Mouse (Mus musculus) embryonic fibroblast, embryonic 13.5 days (primary cell): ENCODE results near the gene Tecr. TPM values are rescaled to one million over a fixed set of nuclear protein-coding genes. Genes with fewer than 3 reads are reported as not detected.

Experiments used
- H3K27ac ChIP-seq: 2 replicates; pipeline ENCODE4 v1.5.1; 2012; ENCODE audit warnings: low read length, control low read depth, inconsistent platforms; ENCODE audit not compliant: insufficient read depth
- H3K4me1 ChIP-seq: 2 replicates; pipeline ENCODE4 v1.6.1; 2011; ENCODE audit warnings: low read length; ENCODE audit not compliant: control insufficient read depth, insufficient read depth
- H3K4me3 ChIP-seq: 2 replicates; pipeline ENCODE4 v1.5.1; 2011; ENCODE audit warnings: mild to moderate bottlenecking, control low read depth, low read length; ENCODE audit not compliant: insufficient read depth
- CTCF ChIP-seq: IDR thresholded peaks from 2 replicates; pipeline ENCODE4 v1.5.1; 2011; ENCODE audit warnings: mild to moderate bottlenecking, control low read depth, low read length, moderate library complexity, borderline replicate concordance; ENCODE audit not compliant: insufficient read depth
- POLR2A ChIP-seq: IDR thresholded peaks from 2 replicates; pipeline ENCODE4 v1.6.1; 2011; ENCODE audit warnings: low read depth, mild to moderate bottlenecking, control low read depth, low read length, moderate library complexity
- polyA plus RNA-seq: library from polyadenylated mRNA; stranded (reverse); fragments of >200 nt; gene quantifications from 2 replicates; pipeline ENCODE4 v1.2.4, GENCODE M21; 2011; ENCODE audit warnings: low read depth; ENCODE audit not compliant: missing spikeins, insufficient read length

Gene Tecr
- polyA plus RNA-seq, 1 experiment = 210 TPM

- Histone ChIP-seq H3K27ac (no peak overlapping the region), H3K4me1 (no peaks in the 10 kb centered on the region; the same call in 1 of the 2 replicates), H3K4me3 (peak overlapping the region; percentile 87)
- TF ChIP-seq CTCF (no peak), POLR2A (no peak)
These were observed 40.1 kb downstream of the Tecr start for GRCm38 (mm10) chr8:83567668-83568067.

GRCm38 (mm10) chr8:83566469-83567395 lies 41.0 kb downstream of the Tecr start, which contains the start of gene Ndufb7:
Gene Ndufb7, plus strand, starts transcription at chr8:83566671.
- peak; percentile 96 for TF ChIP-seq CTCF
- TF ChIP-seq POLR2A = peak; percentile 89
- Histone ChIP-seq H3K4me3 (peak within 1 kb of the TSS; percentile 87), H3K4me1 (no peaks in the 10 kb centered on the region; the same call in 1 of the 2 replicates), H3K27ac (no peak within 1 kb of the TSS)

GRCm38 (mm10) chr8:83565731-83566375 lies 41.9 kb downstream of the Tecr start:
- H3K27ac ChIP-seq = no peak overlapping the region
- no peak for TF ChIP-seq CTCF
- TF ChIP-seq POLR2A = no peak
- H3K4me3 ChIP-seq = no peak overlapping the region
- H3K4me1 ChIP-seq = no peaks in the 10 kb centered on the region; the same call in 1 of the 2 replicates

- Histone ChIP-seq H3K27ac (no peak overlapping the region), H3K4me1 (no peaks in the 10 kb centered on the region; the same call in 1 of the 2 replicates), H3K4me3 (no peak overlapping the region)
- TF ChIP-seq POLR2A = no peak
- no peak for TF ChIP-seq CTCF
These were observed 44.5 kb downstream of the Tecr start for GRCm38 (mm10) chr8:83563246-83563645.

DNA sequence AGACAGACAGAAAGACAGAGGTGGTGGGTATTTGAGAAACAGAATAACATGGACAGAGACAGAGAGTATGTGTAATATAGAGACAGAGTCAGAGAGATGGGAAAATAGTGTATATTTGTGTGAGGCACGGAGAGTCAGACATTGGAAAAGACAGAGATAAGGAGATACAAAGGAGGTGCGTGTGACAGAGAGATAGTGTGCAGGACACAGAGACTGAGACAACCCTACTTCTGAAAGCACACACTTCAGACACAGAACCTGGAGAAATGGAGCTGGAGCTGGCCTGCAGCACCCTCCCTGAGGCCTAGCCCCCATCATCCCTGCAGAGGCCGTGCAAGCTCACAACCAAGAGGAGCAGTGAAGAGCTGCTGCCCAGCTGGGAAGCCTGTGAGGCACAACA lies 45.1 kb downstream of the Tecr start:
- Histone ChIP-seq H3K27ac (no peak overlapping the region), H3K4me1 (no peaks in the 10 kb centered on the region; the same call in 1 of the 2 replicates), H3K4me3 (no peak overlapping the region)
- TF ChIP-seq CTCF (no peak), POLR2A (no peak)

- H3K27ac ChIP-seq = no peak within 1 kb of the TSS
- no peak for TF ChIP-seq CTCF
- no peak within 1 kb of the TSS for H3K4me3 ChIP-seq
- no peaks in the 10 kb centered on the region for H3K4me1 ChIP-seq
These were observed 72.0 kb downstream of the Tecr start, which contains the start of gene Olfr370 for GRCm38 (mm10) chr8:83535736-83536135. Gene Olfr370, plus strand, starts transcription at chr8:83535780.

DNA sequence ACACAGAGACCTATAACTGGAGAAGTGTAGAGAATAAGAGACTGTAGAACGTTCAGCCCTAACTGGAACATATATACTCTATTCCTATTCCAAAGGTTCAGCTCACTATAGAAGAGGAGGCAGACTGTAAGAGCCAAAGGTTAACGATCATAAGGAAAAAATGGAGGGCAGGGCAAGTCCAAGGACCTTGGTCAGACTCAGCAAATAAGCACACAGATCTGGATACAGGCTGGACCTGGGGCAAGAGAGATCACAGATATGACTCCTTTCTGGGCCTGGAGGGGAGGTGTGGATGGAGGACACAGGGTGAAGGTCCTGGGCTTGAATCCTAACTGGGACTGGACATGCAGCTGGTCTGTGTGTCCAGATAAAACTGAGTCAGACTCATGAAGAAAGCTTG lies 73.0 kb downstream of the Tecr start:
- Histone ChIP-seq H3K4me3 (no peak overlapping the region), H3K27ac (no peak overlapping the region), H3K4me1 (no peaks in the 10 kb centered on the region)
- TF ChIP-seq POLR2A = no peak

Other genes with a start within 250 kb of the Tecr start
- not detected in 2 replicates for gene Clgn, start 218.1 kb downstream of the Tecr start, polyA plus RNA-seq
- 136 and 149 TPM in 2 replicates for gene Scoc, start 149.6 kb downstream of the Tecr start, polyA plus RNA-seq
- not detected in 2 replicates for gene Olfr370, start 72.2 kb downstream of the Tecr start, polyA plus RNA-seq
- gene Ndufb7, start 41.3 kb downstream of the Tecr start, polyA plus RNA-seq = 67.4 and 86.9 TPM in 2 replicates
- 27.7 and 32.2 TPM in 2 replicates for gene Dnajb1, start 222 bp upstream of the Tecr start, polyA plus RNA-seq
- gene Gipc1, start 44.7 kb upstream of the Tecr start, polyA plus RNA-seq = 47.4 and 63.3 TPM in 2 replicates
- gene Ptger1, start 58.7 kb upstream of the Tecr start, polyA plus RNA-seq = 2.1 and 2.4 TPM in 2 replicates
- 40.2 and 41.2 TPM in 2 replicates for gene Pkn1, start 91.2 kb upstream of the Tecr start, polyA plus RNA-seq
- gene Ddx39, start 107.2 kb upstream of the Tecr start, polyA plus RNA-seq = 64.2 and 70.2 TPM in 2 replicates
- 66.4 and 95.6 TPM in 2 replicates for gene Adgre5, start 133.4 kb upstream of the Tecr start, polyA plus RNA-seq